Mouse (Mus musculus): ENCODE results near the gene Stra8.

DNA sequence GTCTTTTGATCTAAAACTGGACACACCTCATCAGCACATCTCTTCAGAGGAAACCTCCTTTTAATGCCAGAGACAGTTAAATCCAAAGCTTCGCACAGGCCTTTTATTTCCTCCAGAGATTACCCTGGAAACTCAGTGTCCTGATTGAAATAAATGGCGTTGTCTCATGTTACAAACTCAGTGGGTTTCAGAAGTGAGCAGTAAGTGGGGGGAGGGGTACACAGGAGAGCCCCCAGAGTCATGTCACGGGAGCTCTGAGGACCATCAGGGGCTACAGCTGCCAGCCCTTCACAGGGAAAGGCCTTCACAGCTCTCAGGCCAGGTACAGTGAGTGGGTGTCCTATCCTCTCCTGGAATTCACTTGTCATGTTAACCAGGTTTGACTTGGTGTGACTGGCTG lies 51.2 kb downstream of the Stra8 start:
- TF ChIP-seq POLR2A (IDR thresholded peaks at IDR 0.05; ENCODE audit: borderline replicate concordance, low read depth, low read length) (no peak), CTCF (IDR thresholded peaks at IDR 0.05; ENCODE audit: low read depth, low read length) (no peak)

Measured in bone marrow macrophage, adult 2 months (primary cell).